Mouse (Mus musculus) liver, embryonic 15.5 days (tissue): ENCODE measurements around the gene Cracr2a. TPM values are rescaled to one million over a fixed set of nuclear protein-coding genes. Genes with fewer than 3 reads are reported as not detected.
"Not testable (repeated sequence)": the region's sequence is repeated elsewhere in the genome, so short reads cannot be mapped to it uniquely, and the experiment has no call there.

Source experiments
- ATAC-seq: fragments of 200-750 bp; cut with Nextera tagmentation; 2 replicates; pipeline ENCODE4 v1.8.0; 2017; ENCODE audit warnings: moderate number of reproducible peaks, mild to moderate bottlenecking, moderate library complexity; ENCODE audit not compliant: insufficient read depth
- H3K27ac ChIP-seq: fragments of 300-500 bp; sonication (generic); replicated peaks from 2 replicates; pipeline ENCODE4 v1.5.1; 2015; ENCODE audit warnings: mild to moderate bottlenecking, inconsistent platforms
- H3K27me3 ChIP-seq: fragments of 300-500 bp; sonication (generic); 2 replicates; pipeline ENCODE4 v1.6.1; 2015; ENCODE audit warnings: mild to moderate bottlenecking, inconsistent platforms
- H3K36me3 ChIP-seq: fragments of 300-500 bp; sonication (generic); replicated peaks from 2 replicates; pipeline ENCODE4 v1.6.1; 2015; ENCODE audit warnings: moderate library complexity, mild to moderate bottlenecking, inconsistent platforms
- H3K4me1 ChIP-seq: fragments of 300-500 bp; sonication (generic); replicated peaks from 2 replicates; pipeline ENCODE4 v1.6.1; 2015; ENCODE audit warnings: inconsistent platforms
- H3K4me2 ChIP-seq: fragments of 300-500 bp; sonication (generic); 2 replicates; pipeline ENCODE4 v1.6.1; 2015; ENCODE audit warnings: moderate library complexity, mild to moderate bottlenecking, inconsistent platforms
- H3K4me3 ChIP-seq: fragments of 300-500 bp; sonication (generic); replicated peaks from 2 replicates; pipeline ENCODE4 v1.5.1; 2015; ENCODE audit warnings: mild to moderate bottlenecking, inconsistent platforms
- H3K9ac ChIP-seq: fragments of 300-500 bp; sonication (generic); 2 replicates; pipeline ENCODE4 v1.6.1; 2015; ENCODE audit warnings: moderate library complexity, mild to moderate bottlenecking, inconsistent platforms
- H3K9me3 ChIP-seq: fragments of 300-500 bp; sonication (generic); replicated peaks from 2 replicates; pipeline ENCODE4 v1.6.1; 2016; ENCODE audit warnings: inconsistent platforms
- whole genome bisulfite sequencing: fragments of 180-500 bp; shearing (Covaris S2); methylation state at CpG from one replicate; pipeline ENCODE4 v1.1.7; 2015; ENCODE audit warnings: mixed read lengths; ENCODE audit not compliant: insufficient replicate concordance; 5-methylcytosine and 5-hydroxymethylcytosine counted together
- polyA plus RNA-seq: library from polyadenylated mRNA; unstranded; fragments of >200 nt; fragmentation: Nextera tagmentation; extraction: Ambion mirVana; gene quantifications from 2 replicates; pipeline ENCODE4 v1.2.1, GENCODE M21; 2015

The Cracr2a gene
- polyA plus RNA-seq = 0.97 and 1.0 TPM in 2 replicates

DNA sequence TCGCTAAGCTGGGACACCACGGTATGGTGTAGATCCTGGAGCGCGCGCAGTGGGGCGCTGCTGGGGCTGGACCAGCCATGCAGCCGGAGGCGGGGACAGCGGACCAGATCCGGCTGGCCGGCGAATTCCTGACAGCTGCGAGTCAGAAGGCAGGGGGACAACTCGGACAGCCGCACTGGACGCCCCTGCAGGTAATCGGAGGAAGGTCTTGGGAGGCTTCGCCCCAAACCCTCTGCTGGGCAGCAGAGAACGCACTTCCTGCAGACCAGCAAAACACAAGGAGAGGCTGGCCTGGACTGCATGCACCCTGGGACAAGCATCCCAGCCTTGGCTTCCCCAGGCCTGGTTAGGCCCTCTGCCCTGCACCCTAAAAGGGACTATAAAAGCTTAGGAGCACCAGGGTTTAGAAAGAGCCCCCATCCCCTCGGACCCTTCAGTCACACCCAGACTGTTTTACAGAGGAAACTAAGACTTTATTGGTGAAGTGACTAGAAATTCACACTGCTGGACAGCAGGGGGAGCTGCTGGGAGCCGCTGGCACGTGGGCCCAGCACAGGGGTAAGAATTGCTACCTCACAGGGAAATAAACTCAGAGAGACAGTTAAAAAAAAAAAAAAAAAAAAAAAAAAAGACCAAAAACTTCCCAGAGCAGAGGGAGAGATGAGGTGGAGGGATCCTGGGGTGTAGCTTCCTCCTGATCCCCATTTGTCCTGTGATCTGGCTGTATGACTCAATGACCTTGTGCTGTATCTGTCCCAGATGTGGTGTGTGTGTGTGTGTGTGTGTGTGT lies at the start of gene Cracr2a:
Cracr2a (plus strand) TSS at position 108 of the 790 bp plus-strand sequence.
- peaks cover 9% of the 10 kb centered on the region; the same call in 1 of the 2 replicates for H3K4me1 ChIP-seq

DNA sequence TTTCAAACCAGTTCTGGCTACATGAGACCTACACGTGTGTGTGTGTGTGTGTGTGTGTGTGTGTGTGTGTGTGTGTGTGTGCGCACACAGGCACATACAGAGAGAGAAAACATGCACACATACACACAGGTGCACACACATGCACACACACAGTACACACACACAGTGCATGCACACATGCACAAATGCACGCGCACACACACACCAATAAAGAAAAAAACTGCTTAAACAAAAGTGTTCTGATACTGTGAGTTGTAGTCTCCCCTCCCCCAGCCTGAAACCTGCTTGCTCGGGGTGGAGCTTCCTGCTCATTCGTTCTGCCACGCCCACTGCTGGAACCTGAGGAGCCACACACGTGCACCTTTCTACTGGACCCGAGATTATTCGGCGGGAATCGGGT lies 47.4 kb upstream of the Cracr2a start:
- not testable (repeated sequence) for H3K4me3 ChIP-seq, H3K27me3 ChIP-seq

More for the DNA sequence above, at the start of gene Cracr2a:
- peak within 1 kb of the TSS; percentile 37 for H3K9ac ChIP-seq
- H3K9me3 ChIP-seq = no peaks in the 10 kb centered on the region
- H3K36me3 ChIP-seq = no peaks in the 10 kb centered on the region
- 0% methylated on average over 22 of the region's 22 CpGs for WGBS
- ATAC-seq = peak; percentile 89
- no peak within 1 kb of the TSS for H3K27ac ChIP-seq
- peaks cover 9% of the 10 kb centered on the region for H3K27me3 ChIP-seq
- peak within 1 kb of the TSS; percentile 80 for H3K4me2 ChIP-seq
- H3K4me3 ChIP-seq = peak within 1 kb of the TSS; percentile 57

DNA sequence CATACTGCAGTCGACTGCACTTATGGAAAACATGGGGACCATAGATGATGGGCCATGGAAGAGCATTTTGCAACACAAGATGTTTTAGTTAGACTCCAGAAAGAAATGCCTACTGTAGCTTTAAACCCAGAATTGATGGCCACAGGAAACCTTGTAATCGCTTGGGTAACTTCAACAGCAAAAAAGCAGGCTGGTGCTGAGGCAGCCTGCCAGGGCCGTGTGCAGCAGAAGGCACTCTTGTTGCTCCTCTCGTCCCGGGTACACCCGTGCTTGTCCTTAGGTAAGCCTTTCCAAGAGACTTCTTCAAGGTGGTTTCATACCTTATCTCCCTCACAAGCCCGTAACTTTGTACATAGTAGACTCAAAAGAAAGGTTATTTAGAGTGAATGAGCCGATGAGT lies 40.0 kb upstream of the Cracr2a start:
- H3K9me3 ChIP-seq = no peaks in the 10 kb centered on the region
- H3K27me3 ChIP-seq = no peaks in the 10 kb centered on the region
- no peak overlapping the region for H3K9ac ChIP-seq
- no peak overlapping the region for H3K4me3 ChIP-seq
- H3K27ac ChIP-seq = no peak overlapping the region
- 0 out of 2 replicates have a peak, but pooled peaks cover 2% of the 10 kb centered on the region for H3K4me1 ChIP-seq
- WGBS = 36% methylated on average over 8 of the region's 8 CpGs
- H3K36me3 ChIP-seq = no peaks in the 10 kb centered on the region
- H3K4me2 ChIP-seq = no peak overlapping the region
- ATAC-seq = no peak

More for the DNA sequence above, 47.4 kb upstream of the Cracr2a start:
- 72% methylated on average over 7 of the region's 12 CpGs for whole genome bisulfite sequencing
- not testable (repeated sequence) for ATAC-seq, H3K27ac ChIP-seq, H3K4me1 ChIP-seq, H3K9ac ChIP-seq, H3K36me3 ChIP-seq, H3K9me3 ChIP-seq, H3K4me2 ChIP-seq

DNA sequence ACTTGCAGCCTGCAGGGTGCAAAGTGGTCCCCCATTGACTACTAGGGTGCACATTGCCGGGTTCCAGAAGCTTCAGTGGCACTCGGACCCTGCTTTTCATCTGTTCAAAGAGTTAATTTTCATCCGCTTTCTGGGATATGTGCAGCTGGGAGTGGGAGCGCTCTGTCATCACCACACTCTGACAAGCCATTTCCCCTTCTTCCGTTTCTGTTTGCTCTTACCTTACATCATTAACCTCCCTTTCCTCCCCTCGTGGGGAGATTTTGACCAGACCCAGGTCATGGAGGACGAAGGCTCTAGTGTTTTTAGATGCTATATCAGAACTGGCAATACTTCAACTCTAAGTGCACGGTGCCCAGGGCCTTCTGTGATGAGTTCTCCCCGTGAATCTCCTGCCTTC lies 38.8 kb upstream of the Cracr2a start:
- H3K27me3 ChIP-seq = no peaks in the 10 kb centered on the region
- H3K9me3 ChIP-seq = no peaks in the 10 kb centered on the region
- H3K4me3 ChIP-seq = no peak overlapping the region
- H3K4me1 ChIP-seq = 0 out of 2 replicates have a peak, but pooled peaks cover 2% of the 10 kb centered on the region
- no peak overlapping the region for H3K9ac ChIP-seq
- no peak for ATAC-seq
- H3K4me2 ChIP-seq = no peak overlapping the region
- no peaks in the 10 kb centered on the region for H3K36me3 ChIP-seq
- 8% methylated on average over 9 of the region's 9 CpGs for WGBS
- no peak overlapping the region for H3K27ac ChIP-seq

DNA sequence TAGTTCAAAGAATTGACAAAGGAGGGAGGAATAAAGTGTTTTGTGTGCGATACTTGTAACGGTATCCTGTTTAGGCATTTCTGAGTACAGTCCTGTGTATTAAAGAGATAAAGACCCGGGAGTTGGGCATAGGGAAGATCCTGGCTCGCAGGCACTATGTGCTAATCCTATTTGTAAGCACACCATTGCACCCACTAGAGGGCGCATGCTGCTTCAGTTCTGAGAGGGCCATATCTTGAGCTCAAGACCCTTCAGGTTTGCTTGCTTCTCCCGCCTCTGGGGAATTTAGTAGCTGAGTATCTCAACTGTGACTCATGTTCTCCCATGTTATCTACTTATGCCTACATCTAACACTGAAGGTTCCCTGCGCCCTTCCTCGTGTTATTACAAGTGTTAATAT lies 36.7 kb upstream of the Cracr2a start:
- H3K4me3 ChIP-seq = no peak overlapping the region
- no peaks in the 10 kb centered on the region for H3K36me3 ChIP-seq
- H3K4me2 ChIP-seq = no peak overlapping the region
- WGBS = 15% methylated on average over 8 of the region's 8 CpGs
- no peak overlapping the region for H3K27ac ChIP-seq
- no peak for ATAC-seq
- peaks cover 10% of the 10 kb centered on the region; the same call in 1 of the 2 replicates for H3K4me1 ChIP-seq
- no peak overlapping the region for H3K9ac ChIP-seq
- H3K9me3 ChIP-seq = no peaks in the 10 kb centered on the region
- H3K27me3 ChIP-seq = no peaks in the 10 kb centered on the region

DNA sequence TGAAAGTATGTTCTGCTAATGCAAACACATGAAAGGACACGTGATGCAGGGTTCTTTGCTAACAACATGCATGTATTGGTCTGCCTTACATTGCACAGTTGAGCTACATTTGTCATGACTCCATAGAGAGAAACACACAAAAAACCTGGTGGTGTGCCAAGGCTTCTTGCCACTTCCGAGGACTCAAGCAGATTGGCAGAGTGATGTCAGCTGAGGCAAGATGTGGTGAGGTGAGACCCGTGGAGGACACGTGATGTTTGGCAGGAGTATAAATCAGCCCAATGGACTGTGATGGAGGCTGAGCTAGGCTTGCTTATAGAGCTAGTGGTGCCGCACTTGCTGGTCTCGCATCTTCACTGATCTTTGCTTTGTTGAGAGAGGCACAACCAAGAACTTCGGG lies 32.5 kb upstream of the Cracr2a start:
- H3K36me3 ChIP-seq = no peaks in the 10 kb centered on the region
- no peak overlapping the region for H3K4me3 ChIP-seq
- no peak overlapping the region for H3K9ac ChIP-seq
- WGBS = 60% methylated on average over 7 of the region's 7 CpGs
- no peaks in the 10 kb centered on the region for H3K27me3 ChIP-seq
- H3K27ac ChIP-seq = no peak overlapping the region
- H3K4me2 ChIP-seq = no peak overlapping the region
- no peak for ATAC-seq
- no peaks in the 10 kb centered on the region for H3K9me3 ChIP-seq
- H3K4me1 ChIP-seq = peaks cover 13% of the 10 kb centered on the region

DNA sequence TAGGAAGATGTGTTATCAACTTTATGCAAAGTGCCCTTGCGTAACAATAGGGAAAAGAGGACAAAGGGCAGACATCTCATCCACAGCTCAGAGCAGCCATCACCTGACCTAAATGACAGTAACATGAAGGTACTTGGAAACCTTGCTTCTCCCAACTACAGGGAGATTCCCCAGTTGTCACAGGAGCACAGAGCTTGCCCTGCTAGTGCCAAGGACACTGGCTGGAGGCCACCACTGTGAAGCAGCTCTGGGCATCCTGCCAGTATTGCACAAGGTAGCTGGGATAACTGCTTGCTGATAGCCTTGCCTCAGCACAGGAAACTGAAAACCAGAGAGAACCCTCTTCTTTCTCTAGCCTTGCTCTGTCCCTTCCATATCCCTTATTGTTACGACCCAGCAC lies 31.7 kb upstream of the Cracr2a start:
- ATAC-seq = peak; percentile 67
- WGBS = 34% methylated on average over 2 of the region's 2 CpGs
- 0 out of 2 replicates have a peak overlapping the region, but pooled peaks have one; percentile 24 for H3K27ac ChIP-seq

DNA sequence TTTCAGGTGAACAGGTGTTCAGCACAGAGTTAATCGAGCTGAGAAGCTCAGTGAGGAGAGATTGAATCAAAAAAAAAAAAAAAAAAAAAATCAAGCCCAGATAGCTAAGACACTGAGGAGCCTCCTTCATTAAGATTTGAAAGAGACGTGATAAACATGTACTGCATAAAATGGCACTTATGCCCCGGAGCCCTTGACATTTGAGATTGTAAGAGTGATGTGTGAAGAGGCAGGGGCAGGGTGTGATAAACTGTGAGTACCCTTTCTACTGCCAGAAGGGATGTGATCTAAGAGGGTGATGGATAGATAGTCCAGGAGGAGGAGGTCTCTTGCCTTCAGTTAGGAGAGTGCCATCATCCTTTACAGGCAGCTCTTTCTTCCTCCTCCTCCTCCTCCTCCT lies 30.9 kb upstream of the Cracr2a start:
- ATAC-seq = no peak
- peaks cover 11% of the 10 kb centered on the region for H3K4me1 ChIP-seq
- H3K9ac ChIP-seq = no peak overlapping the region
- H3K36me3 ChIP-seq = no peaks in the 10 kb centered on the region
- no peaks in the 10 kb centered on the region for H3K9me3 ChIP-seq
- H3K4me3 ChIP-seq = no peak overlapping the region
- peak overlapping the region; percentile 24; the same call in 1 of the 2 replicates for H3K27ac ChIP-seq
- H3K4me2 ChIP-seq = no peak overlapping the region
- WGBS = 29% methylated on average over 3 of the region's 3 CpGs
- H3K27me3 ChIP-seq = no peaks in the 10 kb centered on the region

More for the DNA sequence above, 31.7 kb upstream of the Cracr2a start:
- H3K27me3 ChIP-seq = no peaks in the 10 kb centered on the region
- H3K9ac ChIP-seq = no peak overlapping the region
- H3K36me3 ChIP-seq = no peaks in the 10 kb centered on the region
- no peaks in the 10 kb centered on the region for H3K9me3 ChIP-seq
- H3K4me2 ChIP-seq = no peak overlapping the region
- H3K4me3 ChIP-seq = no peak overlapping the region
- peaks cover 13% of the 10 kb centered on the region for H3K4me1 ChIP-seq

DNA sequence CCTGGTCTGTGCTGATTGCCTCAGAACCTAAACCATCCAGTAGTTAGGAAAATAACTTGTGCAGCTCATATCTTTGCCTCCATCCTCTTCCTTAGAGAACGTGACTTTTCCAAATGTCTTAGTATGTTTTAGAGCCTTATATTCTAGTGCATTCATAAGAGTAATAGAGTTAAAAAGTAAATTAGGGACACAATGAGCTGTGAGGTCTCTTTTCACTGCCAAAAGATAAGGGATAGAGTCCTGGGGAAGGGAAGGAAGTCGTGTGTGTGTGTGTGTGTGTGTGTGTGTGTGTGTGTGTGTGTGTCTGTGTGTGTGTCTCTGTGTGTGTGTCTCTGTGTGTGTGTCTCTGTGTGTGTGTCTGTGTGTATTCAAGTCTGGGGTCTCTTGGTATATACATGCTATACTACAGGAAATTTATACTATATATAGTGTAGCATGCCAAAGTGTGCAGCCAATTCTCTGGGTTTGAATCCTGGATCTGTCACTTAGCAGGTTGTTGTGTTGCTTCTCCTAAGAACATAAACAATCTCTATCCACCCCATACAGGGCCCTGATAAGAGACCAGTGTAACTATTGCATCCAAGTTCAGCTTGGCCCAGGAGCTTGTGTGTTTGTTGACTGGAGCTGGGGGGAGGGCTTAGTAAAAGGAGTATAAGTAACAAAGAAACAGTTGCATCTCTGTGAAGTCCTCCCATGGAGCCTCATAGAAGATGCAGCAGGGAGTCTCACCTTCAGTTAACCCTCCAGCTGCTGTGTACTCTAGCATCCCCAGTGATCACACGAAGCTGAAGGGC lies 29.5 kb upstream of the Cracr2a start:
- Histone ChIP-seq H3K36me3 (no peaks in the 10 kb centered on the region), H3K4me1 (peaks cover 11% of the 10 kb centered on the region), H3K4me2 (no peak overlapping the region), H3K4me3 (no peak overlapping the region), H3K27me3 (no peaks in the 10 kb centered on the region), H3K9ac (no peak overlapping the region), H3K9me3 (no peaks in the 10 kb centered on the region), H3K27ac (no peak overlapping the region)
- no peak for ATAC-seq
- WGBS = 32% methylated on average over 3 of the region's 3 CpGs

DNA sequence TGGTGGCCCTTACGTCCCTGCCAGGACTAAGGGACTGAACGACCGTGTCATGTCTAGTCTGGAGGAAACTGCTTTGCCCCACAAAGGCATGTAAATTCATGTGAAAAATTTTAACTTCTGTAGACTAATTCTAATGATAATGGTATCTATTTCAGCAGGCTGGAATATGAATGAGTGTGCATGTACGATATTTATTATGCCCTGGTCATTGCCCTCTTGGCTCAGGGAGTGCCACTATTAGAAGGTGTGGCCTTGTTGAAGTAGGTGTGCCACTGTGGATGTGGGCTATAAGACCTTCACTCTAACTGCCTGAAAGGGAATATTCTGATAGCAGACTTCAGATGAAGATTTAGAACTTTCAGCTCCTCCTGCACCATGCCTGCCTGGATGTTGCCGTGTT lies 28.8 kb upstream of the Cracr2a start:
- ATAC-seq = no peak
- H3K4me1 ChIP-seq = peaks cover 11% of the 10 kb centered on the region
- WGBS = 72% methylated on average over 5 of the region's 5 CpGs

DNA sequence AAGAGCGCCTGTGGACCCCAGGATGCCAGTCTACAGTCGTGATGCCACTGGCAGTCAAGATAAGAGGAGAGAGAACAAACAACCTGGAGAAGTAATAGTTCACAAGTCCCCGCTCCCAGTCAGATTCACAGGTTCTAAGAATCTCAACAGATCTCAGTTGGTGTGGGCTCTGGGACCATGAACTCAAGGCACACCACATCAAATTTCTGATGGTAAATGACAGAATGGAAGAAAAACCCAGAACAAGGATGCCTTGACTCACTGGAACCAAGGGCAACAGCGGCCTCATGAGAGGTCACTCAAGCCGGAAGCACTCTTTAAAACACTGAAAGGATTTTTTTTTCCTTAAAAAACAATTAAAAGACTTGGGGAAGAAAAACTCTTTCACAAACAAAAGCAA lies 27.4 kb upstream of the Cracr2a start:
- Histone ChIP-seq H3K4me2 (no peak overlapping the region), H3K27me3 (no peaks in the 10 kb centered on the region), H3K4me1 (peaks cover 8% of the 10 kb centered on the region), H3K9me3 (no peaks in the 10 kb centered on the region), H3K4me3 (no peak overlapping the region), H3K9ac (no peak overlapping the region), H3K27ac (no peak overlapping the region), H3K36me3 (no peaks in the 10 kb centered on the region)
- WGBS = 70% methylated on average over 5 of the region's 5 CpGs
- no peak for ATAC-seq

More for the DNA sequence above, 28.8 kb upstream of the Cracr2a start:
- Histone ChIP-seq H3K9me3 (no peaks in the 10 kb centered on the region), H3K4me2 (no peak overlapping the region), H3K27me3 (no peaks in the 10 kb centered on the region), H3K4me3 (no peak overlapping the region), H3K36me3 (no peaks in the 10 kb centered on the region), H3K9ac (no peak overlapping the region), H3K27ac (no peak overlapping the region)
